Mouse (Mus musculus): ENCODE results near the gene Wdr63.

- TF ChIP-seq CTCF (IDR thresholded peaks at IDR 0.05; ENCODE audit: control insufficient read depth, insufficient read depth, insufficient replicate concordance, low read depth, low read length) (no peak), POLR2A (IDR thresholded peaks at IDR 0.05; ENCODE audit: control insufficient read depth, low read depth, low read length) (no peak)
Observed at GRCm38 (mm10) chr3:146072780-146073179, 35.1 kb downstream of the Wdr63 start.

Measured in testis, adult 2 months (tissue).